10 mouse cellular contexts compared by ENCODE assay signal in genomic region chr4:155821025-155821424, GRCm38 (mm10). TPM values are rescaled to one million over a fixed set of nuclear protein-coding genes. Genes with fewer than 3 reads are reported as not detected.
A peak's percentile ranks its signal among the peaks of the same experiment; 100 is the strongest.
DNase-seq lines count a peak whose midpoint lies in the region; ATAC-seq and TF ChIP-seq lines count a peak whose summit lies in the region.
"Had no signal": no experiment of that assay in that cellular context is flagged by ENCODE, and none has a peak within 500 bp of the region (broad histone marks: within the 10 kb centered on the region; RNA-seq: fewer than 3 reads in every experiment).

No protein-coding gene starts in this region.

- ATAC-seq in liver, postnatal 0 days: no peak

- H3K9me3 ChIP-seq in ES-E14 (ENCODE audit: control insufficient read depth, insufficient read depth, low read depth, low read length): no peaks in the 10 kb centered on the region
- no peaks in the 10 kb centered on the region for H3K9me3 ChIP-seq in liver, postnatal 0 days (ENCODE audit: low read length)
- H3K9me3 ChIP-seq: heart, embryonic 12.5 days had no signal

- 75% methylated on average over 7 of the region's 7 CpGs for WGBS in liver, postnatal 0 days (ENCODE audit: insufficient replicate concordance)

- H3K27ac ChIP-seq in left cerebral cortex, adult 2 months: no peak overlapping the region
- no peak overlapping the region; the same call in 1 of the 2 replicates for H3K27ac ChIP-seq in ES-E14 (ENCODE audit: insufficient read depth, low read depth, low read length, poor library complexity, severe bottlenecking)
- no peak overlapping the region for H3K27ac ChIP-seq in liver, postnatal 0 days (ENCODE audit: low read depth)
- H3K27ac ChIP-seq: macrophage had no signal

- no peak overlapping the region for H3K4me3 ChIP-seq in left cerebral cortex, adult 2 months
- no peak overlapping the region for H3K4me3 ChIP-seq in ES-E14 (ENCODE audit: insufficient read depth in 1 of 2, low read depth in 1 of 2, low read length in 2 of 2, poor library complexity in 1 of 2, severe bottlenecking in 1 of 2)
- no peak overlapping the region for H3K4me3 ChIP-seq in liver, postnatal 0 days (ENCODE audit: low read depth, low read length)
- H3K4me3 ChIP-seq: heart, embryonic 12.5 days had no signal

- H3K4me2 ChIP-seq in liver, postnatal 0 days (ENCODE audit: low read depth, low read length): no peak overlapping the region
- H3K4me2 ChIP-seq: heart, embryonic 12.5 days had no signal

- no peak for TF ChIP-seq EP300 in liver, postnatal 0 days (IDR thresholded peaks at IDR 0.05; ENCODE audit: low read depth)

- in situ Hi-C loops in ES-E14 (cut with MboI; ENCODE audit: low sequenced_read_pairs in 2 of 2, unreplicated experiment in 2 of 2): no loop called here

- peaks cover 0 to 2% of the 10 kb centered on the region in 2 experiments; a peak in 1 of 4 replicates for H3K4me1 ChIP-seq in ES-E14 (ENCODE audit: control insufficient read depth in 2 of 2, insufficient read depth in 2 of 2, low read length in 2 of 2, poor library complexity in 1 of 2)
- H3K4me1 ChIP-seq in liver, postnatal 0 days (ENCODE audit: insufficient read depth): no peaks in the 10 kb centered on the region
- H3K4me1 ChIP-seq: heart, embryonic 12.5 days had no signal

- intact Hi-C loops in left cerebral cortex, adult 2 months (cut with DNase I): no loop called here
- intact Hi-C loops in left cerebral cortex, postnatal 14 days (cut with DNase I): no loop called here

- peak; percentile 51 for DNase-seq in embryo, embryonic 10.5 days (ENCODE audit: low spot score)
- DNase-seq in embryo, embryonic 9.5 days (ENCODE audit: extremely low spot score): no peak
- DNase-seq in left cerebral cortex, adult 2 months (ENCODE audit: extremely low spot score in 1 of 2, low spot score in 2 of 2): no peak
- no peak for DNase-seq in left cerebral cortex, postnatal 14 days (ENCODE audit: low spot score in 2 of 2)
- DNase-seq in ES-E14 (ENCODE audit: low read depth, low spot score): no peak
- DNase-seq in liver, postnatal 0 days: no peak
- no peak for DNase-seq in spleen, postnatal 14 days (ENCODE audit: low spot score in 2 of 2)
- DNase-seq in cerebellum, adult 11-12 months: no peak

- H3K27me3 ChIP-seq in liver, postnatal 0 days (ENCODE audit: insufficient read depth, low read length): no peaks in the 10 kb centered on the region
- H3K27me3 ChIP-seq: heart, embryonic 12.5 days had no signal

- peak; percentile 43 for TF ChIP-seq CTCF in left cerebral cortex, adult 2 months (IDR thresholded peaks at IDR 0.05)
- TF ChIP-seq CTCF in liver, postnatal 0 days (IDR thresholded peaks at IDR 0.05; ENCODE audit: low read depth): peak; percentile 45; the same call in 1 of the 2 replicates

- H3K9ac ChIP-seq in ES-E14 (ENCODE audit: insufficient read depth, low read depth, low read length, poor library complexity, severe bottlenecking): no peak overlapping the region
- no peak overlapping the region for H3K9ac ChIP-seq in liver, postnatal 0 days (replicated peaks)
- H3K9ac ChIP-seq: heart, embryonic 12.5 days had no signal

- H3K36me3 ChIP-seq in ES-E14 (ENCODE audit: control insufficient read depth, insufficient read depth, low read length, poor library complexity, severe bottlenecking): peaks cover 55% of the 10 kb centered on the region
- peaks cover 94% of the 10 kb centered on the region for H3K36me3 ChIP-seq in liver, postnatal 0 days (replicated peaks; ENCODE audit: insufficient read depth, low read length)

TF ChIP-seq in ES-E14, 5 proteins besides CTCF, POLR2A, EP300 and RAD21:
- peak; percentile 45 for TF ChIP-seq ZNF384 (IDR thresholded peaks at IDR 0.05; ENCODE audit: low read depth, low read length)
- no peak for TF ChIP-seq MAFK (IDR thresholded peaks at IDR 0.05; ENCODE audit: insufficient read depth, low read depth, low read length)

RNA-seq across cellular contexts. Expression of gene Ccnl2, which starts 8.7 kb away (rescaled TPM):
- total RNA-seq in left cerebral cortex, adult 2 months (2021): 10 to 100 TPM; 74.8 to 83.4 TPM
- total RNA-seq in left cerebral cortex, postnatal 14 days (2021): 10 to 100 TPM; 69.5 to 73.5 TPM
- 103 and 171 TPM in 2 replicates for total RNA-seq in ES-E14 (2012; rRNA removed)
- 47.7 and 52.5 TPM in 2 replicates for polyA plus RNA-seq in liver, postnatal 0 days (2015; fragmentation: Nextera tagmentation; extraction: Ambion mirVana)

RNA-seq across cellular contexts. Expression of gene Aurkaip1, which starts 10.0 kb away (rescaled TPM):
- 100 to 1,000 TPM in 1 of 2 experiments, 10 to 100 TPM in 1; 98.5 to 101 TPM for total RNA-seq in left cerebral cortex, adult 2 months (2021)
- 10 to 100 TPM; 83.3 to 84.1 TPM for total RNA-seq in left cerebral cortex, postnatal 14 days (2021)
- 156 and 162 TPM in 2 replicates for total RNA-seq in ES-E14 (2012; rRNA removed)
- 89.9 and 92.7 TPM in 2 replicates for polyA plus RNA-seq in liver, postnatal 0 days (2015; fragmentation: Nextera tagmentation; extraction: Ambion mirVana)

RNA-seq across cellular contexts. Expression of gene Mrpl20, which starts 18.3 kb away (rescaled TPM):
- total RNA-seq in left cerebral cortex, adult 2 months (2021): 10 to 100 TPM; 82.7 to 84.8 TPM
- 100 to 1,000 TPM; 104 to 112 TPM for total RNA-seq in left cerebral cortex, postnatal 14 days (2021)
- 114 and 157 TPM in 2 replicates for total RNA-seq in ES-E14 (2012; rRNA removed)
- polyA plus RNA-seq in liver, postnatal 0 days (2015; fragmentation: Nextera tagmentation; extraction: Ambion mirVana): 167 and 171 TPM in 2 replicates

RNA-seq across cellular contexts. Expression of gene Mxra8, which starts 18.5 kb away (rescaled TPM):
- 1 to 10 TPM; 5.9 to 8.0 TPM for total RNA-seq in left cerebral cortex, adult 2 months (2021)
- 10 to 100 TPM in 1 of 2 experiments, 1 to 10 TPM in 1; 9.0 to 14.0 TPM for total RNA-seq in left cerebral cortex, postnatal 14 days (2021)
- 14.2 and 14.4 TPM in 2 replicates for total RNA-seq in ES-E14 (2012; rRNA removed)
- polyA plus RNA-seq in liver, postnatal 0 days (2015; fragmentation: Nextera tagmentation; extraction: Ambion mirVana): 13.7 and 14.4 TPM in 2 replicates

RNA-seq across cellular contexts. Expression of gene Dvl1, which starts 26.2 kb away (rescaled TPM):
- total RNA-seq in left cerebral cortex, adult 2 months (2021): 10 to 100 TPM; 94.0 to 96.3 TPM
- total RNA-seq in left cerebral cortex, postnatal 14 days (2021): 10 to 100 TPM; 81.5 to 81.6 TPM
- total RNA-seq in ES-E14 (2012; rRNA removed): 49.8 and 88.0 TPM in 2 replicates
- 5.1 and 5.7 TPM in 2 replicates for polyA plus RNA-seq in liver, postnatal 0 days (2015; fragmentation: Nextera tagmentation; extraction: Ambion mirVana)
